Mouse (Mus musculus) colon, adult 2 months (tissue): ENCODE results near the gene Apoo. TPM values are rescaled to one million over a fixed set of nuclear protein-coding genes. Genes with fewer than 3 reads are reported as not detected.

Experiments used
- polyA plus RNA-seq: library from polyadenylated mRNA; depleted of rRNA; stranded (reverse); fragments of >200 nt; gene quantifications from 2 replicates; pipeline ENCODE4 v1.2.3, GENCODE M21; 2012; rRNA removed

Apoo gene
- polyA plus RNA-seq, result 3.3 and 4.3 TPM in 2 replicates

GRCm38 (mm10) chrX:94366670-94367241, at the start of gene Apoo, which contains the start of gene Fam90a1b:
Apoo (plus strand) TSS chrX:94367117.
Fam90a1b (minus strand) TSS chrX:94366777.

Other genes starting within 250 kb of the Apoo start
- 1.3 and 1.6 TPM in 2 replicates for gene Zfx, start 243.4 kb upstream of the Apoo start, polyA plus RNA-seq
- 25.7 and 35.7 TPM in 2 replicates for gene Eif2s3x, start 154.3 kb upstream of the Apoo start, polyA plus RNA-seq
- gene Klhl15, start 132.5 kb upstream of the Apoo start, polyA plus RNA-seq, result 10.9 and 11.2 TPM in 2 replicates
- gene Fam90a1b, start 340 bp upstream of the Apoo start, polyA plus RNA-seq, result not detected in 2 replicates
- gene Maged1, start 175.0 kb downstream of the Apoo start, polyA plus RNA-seq, result 135 and 136 TPM in 2 replicates